Mouse (Mus musculus): ENCODE results near the gene Pth1r. TPM values are rescaled to one million over a fixed set of nuclear protein-coding genes. Genes with fewer than 3 reads are reported as not detected.
"Not testable (repeated sequence)": the region's sequence is repeated elsewhere in the genome, so short reads cannot be mapped to it uniquely, and the experiment has no call there.

Pth1r gene
- total RNA-seq, 2 experiments from 2014 or later = 9.1 to 9.3 TPM

GRCm38 (mm10) chr9:110696427-110696826, 50.5 kb downstream of the Pth1r start:
- intact Hi-C loops (cut with DNase I) = no loop called here

DNA sequence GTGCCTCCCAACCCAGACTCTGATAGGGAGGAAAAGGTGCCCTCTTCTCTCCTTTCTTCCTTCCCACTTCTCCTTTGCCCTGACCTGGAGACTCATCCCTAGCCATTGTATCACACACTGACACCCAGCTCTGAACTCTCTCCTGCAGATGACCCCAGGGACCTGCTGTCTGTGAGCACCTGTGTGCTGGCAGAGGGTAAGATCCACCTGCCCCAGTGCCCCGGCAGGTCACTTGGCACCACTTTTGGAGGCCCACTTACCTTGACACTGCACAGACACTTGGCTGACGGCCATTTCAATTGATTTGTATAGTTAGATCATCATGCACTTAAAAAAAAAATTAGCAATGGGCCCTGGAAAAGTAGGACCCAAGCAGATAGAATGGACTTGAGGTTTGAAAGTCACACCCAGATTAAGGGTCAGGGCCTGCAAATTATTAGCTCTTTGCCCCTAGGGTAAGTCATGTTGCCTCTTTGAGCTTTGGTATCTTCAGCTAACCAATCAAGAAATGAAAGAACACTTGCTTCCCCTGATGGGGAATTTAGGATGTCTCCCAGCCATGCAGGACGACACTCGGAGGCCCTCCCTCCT, 51.7 kb downstream of the Pth1r start:
- intact Hi-C loops (cut with DNase I) = no loop called here
- DNase-seq (ENCODE audit: extremely low spot score in 1 of 2, low spot score in 2 of 2) = no peak

More at GRCm38 (mm10) chr9:110696427-110696826, 50.5 kb downstream of the Pth1r start:
- no peak for DNase-seq (ENCODE audit: extremely low spot score in 1 of 2, low spot score in 2 of 2)

- intact Hi-C loops (cut with DNase I) = no loop called here
- no peak for DNase-seq (ENCODE audit: extremely low spot score in 1 of 2, low spot score in 2 of 2)
Measured at GRCm38 (mm10) chr9:110689261-110689779, 57.6 kb downstream of the Pth1r start.

DNA sequence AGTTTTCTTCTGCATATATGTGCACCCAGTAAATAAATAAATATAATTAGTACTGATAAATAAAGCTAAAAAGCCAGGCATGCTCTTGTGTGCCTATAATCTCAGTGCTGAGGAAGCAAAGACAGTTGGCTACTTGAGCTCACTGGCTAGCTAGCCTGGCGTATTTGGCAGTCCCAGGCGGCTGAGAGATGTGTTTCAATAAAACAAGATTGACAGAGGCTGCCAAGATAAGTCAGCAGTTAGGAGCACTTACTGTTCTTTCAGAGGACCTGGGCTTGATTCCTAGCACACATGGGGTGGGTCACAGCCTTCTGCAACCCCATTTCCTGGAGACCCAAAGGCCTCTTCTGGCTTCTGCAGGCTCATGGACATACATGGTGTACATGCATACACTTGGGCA, 59.1 kb downstream of the Pth1r start:
- no peak for DNase-seq (ENCODE audit: extremely low spot score in 1 of 2, low spot score in 2 of 2)
- intact Hi-C loops (cut with DNase I) = no loop called here

- intact Hi-C loops (cut with DNase I) = no loop called here
- no peak for DNase-seq (ENCODE audit: extremely low spot score in 1 of 2, low spot score in 2 of 2)
Measured at GRCm38 (mm10) chr9:110687061-110687460, 59.9 kb downstream of the Pth1r start.

- intact Hi-C loops (cut with DNase I) = no loop called here
- DNase-seq (ENCODE audit: extremely low spot score in 1 of 2, low spot score in 2 of 2) = no peak
Measured at GRCm38 (mm10) chr9:110686472-110686871, 60.5 kb downstream of the Pth1r start.

DNA sequence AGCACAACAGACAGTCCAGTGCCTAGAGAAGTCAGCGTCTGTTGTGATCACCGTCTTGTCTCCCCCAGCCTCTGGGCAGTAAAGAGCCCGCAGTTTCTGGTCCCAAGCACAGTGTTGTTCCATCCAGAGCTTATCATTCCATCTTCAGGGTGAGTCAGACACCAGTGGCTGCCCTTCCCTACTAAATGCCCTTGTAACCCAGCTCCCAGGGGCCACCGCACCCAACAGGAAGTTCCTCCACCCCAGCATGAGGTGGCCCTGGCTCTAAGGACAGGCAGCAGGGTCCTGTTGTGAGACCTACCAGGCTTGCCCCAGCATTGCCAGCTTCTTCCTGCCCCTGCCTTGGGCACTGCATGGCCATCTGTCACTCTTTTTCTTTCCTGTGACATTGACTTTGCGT, 61.4 kb downstream of the Pth1r start:
- no peak for DNase-seq (ENCODE audit: extremely low spot score in 1 of 2, low spot score in 2 of 2)
- intact Hi-C loops (cut with DNase I) = no loop called here

DNA sequence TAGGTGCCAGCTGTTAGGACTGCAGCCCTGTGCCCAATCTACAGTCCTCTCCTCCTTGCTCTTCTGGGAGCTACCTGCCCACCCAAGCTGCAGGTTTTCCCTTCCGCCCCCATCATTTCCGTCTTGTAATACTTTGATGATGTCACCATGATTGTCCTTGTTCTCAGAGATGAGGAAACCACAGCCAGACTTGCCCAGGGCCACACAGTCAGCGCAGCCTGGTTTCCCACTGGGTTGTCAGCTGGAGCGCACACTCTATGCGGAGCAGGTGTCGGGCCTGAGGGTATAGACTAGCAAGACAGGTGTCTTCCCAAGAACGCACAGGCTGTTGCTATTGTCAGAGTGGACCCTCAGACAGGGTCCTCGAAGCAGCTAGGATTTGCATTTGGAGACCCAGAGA, 61.8 kb downstream of the Pth1r start:
- intact Hi-C loops (cut with DNase I) = no loop called here
- DNase-seq (ENCODE audit: extremely low spot score in 1 of 2, low spot score in 2 of 2) = no peak

DNA sequence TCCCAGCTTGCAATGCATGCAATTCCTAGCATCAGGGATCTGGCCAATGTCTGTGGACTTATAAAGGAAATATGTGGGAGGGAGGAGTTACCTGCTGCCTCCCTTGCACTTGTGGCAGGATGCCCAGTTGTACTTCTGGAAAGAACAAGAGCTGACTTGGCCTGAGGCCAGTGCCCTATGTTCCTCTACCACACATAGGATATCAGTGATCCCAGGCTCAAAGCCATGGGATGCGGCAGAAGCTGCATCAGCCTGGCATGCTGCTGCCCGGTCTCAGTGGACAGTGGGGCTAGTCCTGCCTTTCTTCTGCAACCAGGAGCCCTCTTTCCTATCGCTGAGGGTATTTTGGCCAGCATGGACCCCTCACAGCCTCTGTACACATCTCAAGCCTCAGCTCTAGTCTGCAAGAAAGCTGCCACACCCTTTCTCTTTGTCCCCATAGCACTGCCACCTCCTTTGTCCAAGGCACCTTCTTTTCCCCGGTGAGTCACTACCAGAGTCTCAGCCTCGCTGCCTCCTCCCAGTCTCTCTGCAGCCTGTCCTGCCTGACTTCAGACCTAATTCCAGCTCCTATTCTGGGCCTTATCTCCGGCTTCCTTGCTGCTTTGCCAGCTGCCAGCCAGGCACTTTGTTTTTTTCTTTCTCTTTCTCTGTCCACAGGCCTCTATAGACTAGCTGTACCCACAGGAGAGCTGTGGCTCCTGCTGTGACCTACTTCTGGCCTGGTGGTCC, 62.7 kb downstream of the Pth1r start:
- intact Hi-C loops (cut with DNase I) = no loop called here

GRCm38 (mm10) chr9:110683574-110684099, 63.3 kb downstream of the Pth1r start:
- intact Hi-C loops (cut with DNase I) = no loop called here

More for the DNA sequence above, 62.7 kb downstream of the Pth1r start:
- peak; percentile 55 to 86 for DNase-seq (ENCODE audit: extremely low spot score in 1 of 2, low spot score in 2 of 2)

DNA sequence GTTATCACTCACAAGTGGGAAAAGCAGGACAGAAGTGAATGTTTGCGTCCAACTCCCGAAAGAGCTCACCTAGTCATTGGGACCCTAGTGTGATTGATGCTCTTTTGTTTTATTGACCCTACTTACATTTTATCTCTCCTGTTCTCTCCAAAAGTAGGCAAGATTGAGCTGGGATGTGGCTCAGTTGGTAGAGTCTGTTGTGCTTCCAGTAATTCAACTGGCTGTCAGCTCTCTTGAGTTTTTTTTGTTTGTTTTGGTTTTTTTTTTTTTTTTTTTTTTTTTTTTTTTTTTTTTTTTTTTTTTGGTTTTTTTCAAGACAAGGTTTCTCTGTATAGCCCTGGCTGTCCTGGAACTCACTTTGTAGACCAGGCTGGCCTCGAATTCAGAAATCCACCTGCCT, 64.2 kb downstream of the Pth1r start:
- intact Hi-C loops (cut with DNase I); DNase-seq (ENCODE audit: extremely low spot score in 1 of 2, low spot score in 2 of 2): not testable (repeated sequence)

More at GRCm38 (mm10) chr9:110683574-110684099, 63.3 kb downstream of the Pth1r start:
- no peak for DNase-seq (ENCODE audit: extremely low spot score in 1 of 2, low spot score in 2 of 2)

DNA sequence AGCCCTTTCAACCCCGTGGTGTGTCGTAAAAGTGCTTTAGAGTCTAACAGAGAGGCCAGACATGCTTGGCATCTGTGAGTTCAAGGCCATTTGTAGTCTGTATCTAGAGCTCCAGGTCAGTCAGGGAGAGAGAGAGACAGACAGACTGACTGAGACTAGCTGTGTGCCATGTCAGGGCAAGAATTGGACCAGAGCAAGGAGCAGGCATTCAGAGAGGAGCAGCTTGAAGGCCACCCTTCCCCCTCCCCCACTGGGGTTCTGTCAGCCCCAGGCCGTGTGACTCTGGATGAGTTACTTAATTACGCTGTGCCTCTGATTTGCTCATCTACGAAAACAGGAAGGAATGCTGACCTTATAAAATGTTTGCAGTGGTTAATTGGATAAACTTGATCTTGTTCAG, 64.7 kb downstream of the Pth1r start:
- intact Hi-C loops (cut with DNase I) = no loop called here
- DNase-seq (ENCODE audit: extremely low spot score in 1 of 2, low spot score in 2 of 2) = no peak

- intact Hi-C loops (cut with DNase I) = no loop called here
- DNase-seq (ENCODE audit: extremely low spot score in 1 of 2, low spot score in 2 of 2) = peak in 1 of 2 experiments; percentile 28
Measured at GRCm38 (mm10) chr9:110681817-110682216, 65.1 kb downstream of the Pth1r start.

DNA sequence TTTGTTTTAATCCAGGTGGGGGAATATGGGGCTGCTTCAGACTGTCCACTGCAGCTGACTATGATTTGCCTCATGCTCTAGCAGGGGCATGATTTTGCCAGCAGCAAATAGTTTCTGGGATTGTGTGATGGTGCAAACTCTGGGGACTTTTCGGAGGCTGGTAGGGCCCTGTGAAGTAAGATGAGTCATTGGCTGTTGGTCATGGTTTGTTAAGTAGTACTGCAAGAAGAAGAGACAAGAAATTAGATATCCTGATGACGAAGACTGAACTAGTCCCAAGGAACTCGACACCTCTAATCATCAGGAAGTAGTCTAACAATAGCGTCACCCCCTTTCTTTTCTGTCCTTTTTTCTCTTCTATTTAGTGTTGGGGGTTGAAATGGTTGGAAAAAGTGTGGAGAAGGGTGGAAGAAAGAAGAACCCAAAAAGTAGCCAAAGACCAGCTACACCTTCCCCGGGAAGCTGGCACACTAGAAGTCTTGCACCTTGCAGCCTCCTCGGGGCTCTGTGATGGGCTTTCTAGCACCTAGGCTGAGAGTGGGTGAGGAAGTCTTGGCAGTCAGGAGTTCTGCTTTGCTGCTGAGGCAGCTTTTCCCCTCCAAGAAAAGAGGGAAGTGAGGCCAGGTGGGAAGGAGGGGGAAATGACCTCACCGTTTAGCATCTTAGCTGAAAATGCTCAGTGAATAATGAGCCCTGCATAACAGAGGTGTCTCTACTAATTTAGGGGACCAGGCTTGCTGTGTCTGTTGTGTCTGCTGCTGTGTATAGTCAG, 66.0 kb downstream of the Pth1r start:
- intact Hi-C loops (cut with DNase I) = no loop called here
- DNase-seq (ENCODE audit: extremely low spot score in 1 of 2, low spot score in 2 of 2) = no peak

GRCm38 (mm10) chr9:110678886-110679285, 68.1 kb downstream of the Pth1r start:
- no peak for DNase-seq (ENCODE audit: extremely low spot score in 1 of 2, low spot score in 2 of 2)
- intact Hi-C loops (cut with DNase I) = no loop called here

- intact Hi-C loops (cut with DNase I) = no loop called here
- DNase-seq (ENCODE audit: extremely low spot score in 1 of 2, low spot score in 2 of 2) = no peak
Measured at GRCm38 (mm10) chr9:110676492-110676911, 70.4 kb downstream of the Pth1r start.

DNA sequence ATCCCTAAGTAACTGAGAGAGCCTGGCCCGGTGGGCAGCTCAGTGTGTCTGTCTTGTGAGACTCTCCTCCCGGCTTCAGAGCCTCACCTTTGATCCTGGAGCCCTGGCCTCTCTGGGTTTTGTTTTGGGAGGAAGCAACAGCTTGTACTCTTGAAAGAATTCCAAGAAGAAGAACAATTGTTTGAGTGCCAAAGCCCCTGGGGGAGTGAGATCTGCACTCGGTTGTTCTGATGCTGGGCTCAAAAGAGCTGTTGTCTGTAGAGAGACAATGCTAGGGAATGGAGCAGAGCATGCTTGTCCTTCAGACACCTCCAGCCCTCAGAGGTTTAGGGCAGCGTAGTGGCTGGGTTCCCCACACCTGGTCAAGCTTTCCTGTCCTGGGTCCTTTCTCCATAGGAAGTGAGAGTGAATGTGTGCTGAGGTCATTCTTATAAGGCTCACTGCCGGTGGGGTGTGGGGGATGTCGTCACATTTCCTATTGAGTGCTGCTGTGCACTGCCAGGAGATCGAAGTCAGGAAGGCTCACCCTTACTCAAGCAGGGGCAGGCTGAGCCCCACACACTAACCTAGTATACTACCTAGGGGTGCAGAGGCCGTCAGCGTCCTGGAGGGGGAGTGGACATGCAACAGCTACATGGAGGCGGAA, 73.7 kb downstream of the Pth1r start:
- intact Hi-C loops (cut with DNase I) = no loop called here
- DNase-seq (ENCODE audit: extremely low spot score in 1 of 2, low spot score in 2 of 2) = peak in 1 of 2 experiments; percentile 56

GRCm38 (mm10) chr9:110672462-110673106, 74.4 kb downstream of the Pth1r start:
- peak in 1 of 2 experiments; percentile 59 for DNase-seq (ENCODE audit: extremely low spot score in 1 of 2, low spot score in 2 of 2)
- intact Hi-C loops (cut with DNase I) = no loop called here

All from left cerebral cortex, postnatal 10 days (tissue).